Mouse (Mus musculus) hindbrain, postnatal 0 days (tissue): ENCODE measurements around the gene Gramd2. TPM values are rescaled to one million over a fixed set of nuclear protein-coding genes. Genes with fewer than 3 reads are reported as not detected.
A peak's percentile ranks its signal among the peaks of the same experiment; 100 is the strongest.

ENCODE experiments used
- ATAC-seq: fragments of 200-750 bp; cut with Nextera tagmentation; 2 replicates; pipeline ENCODE4 v1.8.0; 2017; ENCODE audit warnings: mild to moderate bottlenecking, moderate TSS enrichment, moderate library complexity
- DNase-seq: peaks from one replicate; pipeline ENCODE4 v3.0.0-alpha.2; 2015; ENCODE audit warnings: low spot score
- H3K27ac ChIP-seq: fragments of 300-500 bp; sonication (generic); 2 replicates; pipeline ENCODE4 v1.5.1; 2014; ENCODE audit warnings: mild to moderate bottlenecking
- H3K27me3 ChIP-seq: fragments of 300-500 bp; sonication (generic); 2 replicates; pipeline ENCODE4 v1.6.1; 2014; ENCODE audit warnings: low read length, mixed read lengths; ENCODE audit not compliant: insufficient read depth
- H3K36me3 ChIP-seq: fragments of 300-500 bp; sonication (generic); 2 replicates; pipeline ENCODE4 v1.6.1; 2014; ENCODE audit warnings: low read length, mixed read lengths; ENCODE audit not compliant: insufficient read depth
- H3K4me1 ChIP-seq: fragments of 300-500 bp; sonication (generic); 2 replicates; pipeline ENCODE4 v1.6.1; 2014; ENCODE audit warnings: antibody characterized with exemption, low read length, mixed read lengths; ENCODE audit not compliant: insufficient read depth
- H3K4me2 ChIP-seq: fragments of 300-500 bp; sonication (generic); 2 replicates; pipeline ENCODE4 v1.6.1; 2014; ENCODE audit warnings: low read depth, mild to moderate bottlenecking, low read length, moderate library complexity, mixed read lengths
- H3K4me3 ChIP-seq: fragments of 300-500 bp; sonication (generic); 2 replicates; pipeline ENCODE4 v1.5.1; 2014; ENCODE audit warnings: low read length
- H3K9ac ChIP-seq: fragments of 300-500 bp; sonication (generic); replicated peaks from 2 replicates; pipeline ENCODE4 v1.6.1; 2014; ENCODE audit warnings: mild to moderate bottlenecking, low read length, moderate library complexity, mixed read lengths
- H3K9me3 ChIP-seq: fragments of 300-500 bp; sonication (generic); 2 replicates; pipeline ENCODE4 v1.6.1; 2016; ENCODE audit warnings: low read length, mixed read lengths
- CTCF ChIP-seq: IDR thresholded peaks from 2 replicates; pipeline ENCODE4 v1.5.1; 2016; ENCODE audit warnings: antibody characterized with exemption, control low read depth, low read depth
- WGBS: fragments of 180-500 bp; shearing (Covaris S2); extraction: QIAGEN DNeasy Blood & Tissue Kit; methylation state at CpG from one replicate; pipeline ENCODE4 v1.1.7; 2014; 5-methylcytosine and 5-hydroxymethylcytosine counted together
- polyA plus RNA-seq: library from polyadenylated mRNA; unstranded; fragments of >200 nt; fragmentation: Nextera tagmentation; extraction: Ambion mirVana; gene quantifications from 2 replicates; pipeline ENCODE4 v1.2.1, GENCODE M21; 2015
- total RNA-seq: library from RNA; depleted of rRNA; stranded (reverse); fragments of >200 nt; gene quantifications from 2 replicates; pipeline ENCODE4 v1.2.3, GENCODE M21; 2014

Gramd2 gene
- total and polyA plus RNA-seq, 2 experiments from 2014 or later: 2.9 to 5.0 TPM

- no peak overlapping the region for H3K4me2 ChIP-seq
- TF ChIP-seq CTCF: no peak
- H3K27ac ChIP-seq: no peak overlapping the region
- no peak overlapping the region for H3K9ac ChIP-seq
- no peak for ATAC-seq
- H3K4me1 ChIP-seq: no peaks in the 10 kb centered on the region
- H3K27me3 ChIP-seq: no peaks in the 10 kb centered on the region
- WGBS: 77% methylated on average over 7 of the region's 7 CpGs
- H3K9me3 ChIP-seq: no peaks in the 10 kb centered on the region
- no peak for DNase-seq
- no peaks in the 10 kb centered on the region for H3K36me3 ChIP-seq
- H3K4me3 ChIP-seq: no peak overlapping the region
Measured at GRCm38 (mm10) chr9:59716275-59716898, 36.4 kb downstream of the Gramd2 start.

DNA sequence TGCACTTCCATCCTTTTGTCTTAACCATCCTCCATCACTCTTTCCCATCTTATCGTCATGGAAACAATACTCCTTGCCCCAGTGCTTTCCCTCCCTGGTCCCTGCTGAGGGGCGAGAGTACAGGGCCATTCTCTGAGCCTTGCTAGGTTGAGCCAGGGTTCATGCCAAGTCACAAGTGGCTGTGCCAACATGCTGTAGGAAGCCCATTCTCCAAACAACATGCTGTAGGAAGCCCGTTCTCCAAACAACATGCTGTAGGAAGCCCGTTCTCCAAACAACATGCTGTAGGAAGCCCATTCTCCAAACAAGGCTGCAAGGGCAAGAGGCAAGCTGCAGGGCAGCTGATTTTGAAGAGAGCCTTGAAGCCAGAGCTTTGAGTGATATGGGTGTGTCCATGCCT lies 38.3 kb downstream of the Gramd2 start:
- H3K4me2 ChIP-seq: no peak overlapping the region
- no peaks in the 10 kb centered on the region for H3K27me3 ChIP-seq
- H3K36me3 ChIP-seq: no peaks in the 10 kb centered on the region
- H3K4me1 ChIP-seq: no peaks in the 10 kb centered on the region
- WGBS: 70% methylated on average over 4 of the region's 4 CpGs
- H3K4me3 ChIP-seq: no peak overlapping the region
- H3K27ac ChIP-seq: no peak overlapping the region
- DNase-seq (no peak), ATAC-seq (no peak)
- no peak for TF ChIP-seq CTCF
- no peak overlapping the region for H3K9ac ChIP-seq
- no peaks in the 10 kb centered on the region for H3K9me3 ChIP-seq

DNA sequence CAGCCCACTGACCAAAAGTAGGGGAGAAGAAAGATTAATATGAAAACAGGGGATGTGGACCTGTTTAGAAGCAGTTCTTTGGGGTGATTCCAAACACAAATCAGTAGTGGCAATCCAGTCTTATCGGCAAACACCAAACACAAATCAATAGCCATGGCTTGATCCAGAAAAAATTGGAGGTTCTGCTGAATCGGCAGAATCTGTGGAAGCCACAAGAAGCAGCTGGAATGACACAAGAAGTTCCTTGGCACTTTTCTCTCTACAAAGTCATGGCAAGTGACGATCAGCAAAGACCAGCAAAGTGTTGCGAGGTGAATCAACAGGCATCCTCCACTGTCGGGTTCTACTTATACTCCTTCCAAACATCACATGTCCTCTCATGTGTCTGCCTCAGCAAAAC lies 41.2 kb downstream of the Gramd2 start:
- H3K9me3 ChIP-seq: no peaks in the 10 kb centered on the region
- H3K9ac ChIP-seq: no peak overlapping the region
- H3K4me3 ChIP-seq: no peak overlapping the region
- H3K27ac ChIP-seq: no peak overlapping the region
- WGBS: 86% methylated on average over 5 of the region's 5 CpGs
- H3K27me3 ChIP-seq: no peaks in the 10 kb centered on the region
- no peak for TF ChIP-seq CTCF
- H3K36me3 ChIP-seq: no peaks in the 10 kb centered on the region
- no peak for DNase-seq
- no peak overlapping the region for H3K4me2 ChIP-seq
- H3K4me1 ChIP-seq: no peaks in the 10 kb centered on the region
- ATAC-seq: no peak

DNA sequence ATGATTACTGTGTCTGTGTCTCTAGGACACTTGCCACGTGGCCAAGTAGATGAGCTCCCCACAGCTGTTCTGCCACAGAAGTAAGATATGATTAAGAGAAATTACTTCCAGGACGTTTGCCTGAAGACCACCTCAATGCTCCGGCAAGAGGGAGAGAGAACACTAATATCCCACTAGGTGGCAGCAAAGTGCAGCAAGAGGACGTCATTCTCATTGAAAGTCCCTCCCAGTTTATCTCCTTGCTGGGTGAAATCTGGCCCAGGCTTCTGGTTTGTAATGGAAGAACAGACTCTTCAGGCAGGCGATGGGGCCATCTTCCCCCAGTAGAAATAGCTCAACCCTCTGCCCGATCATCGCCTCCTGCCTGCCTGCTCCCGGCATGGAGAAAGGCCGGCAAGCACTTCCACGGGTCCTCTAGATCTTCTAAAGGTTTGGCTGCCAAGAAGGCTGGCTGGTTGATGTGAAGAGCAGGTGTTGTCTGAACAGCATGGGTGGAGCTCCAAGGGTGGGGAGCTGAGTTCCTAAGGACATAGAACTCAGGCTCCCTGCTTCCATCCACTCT lies 43.2 kb downstream of the Gramd2 start:
- peak; percentile 93 for DNase-seq
- ATAC-seq: peak; percentile 82

DNA sequence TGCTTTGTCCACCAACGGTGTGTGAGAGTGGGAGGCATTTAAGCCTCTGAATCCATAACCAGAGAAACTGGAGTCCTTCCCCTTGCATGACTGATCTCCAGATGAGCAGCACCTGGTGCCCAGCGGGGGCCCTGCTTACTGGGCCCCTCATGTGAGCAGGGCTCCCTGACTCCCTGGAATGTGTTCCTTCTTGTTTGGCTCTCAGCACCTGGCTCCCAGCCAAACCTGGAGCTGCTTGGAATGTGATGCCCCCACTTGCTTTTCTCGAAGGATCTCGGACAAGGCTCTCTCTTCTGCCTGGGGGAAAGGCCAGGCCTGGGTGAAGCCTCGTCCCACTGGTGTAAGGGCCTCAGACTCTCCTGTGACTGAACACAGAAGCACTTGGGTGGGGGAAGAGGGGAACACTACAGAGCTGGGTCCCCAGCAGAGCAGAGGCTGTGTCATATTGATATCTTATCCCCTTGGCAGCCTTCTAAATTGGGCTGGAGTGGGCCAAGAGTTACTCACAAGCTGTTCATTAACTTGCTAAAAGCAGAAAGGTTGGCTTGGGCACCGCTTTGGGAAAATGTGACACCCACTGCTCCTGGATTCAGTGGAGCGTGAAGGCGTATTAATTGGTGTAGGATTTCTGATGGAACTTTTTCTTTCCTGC lies 44.0 kb downstream of the Gramd2 start:
- TF ChIP-seq CTCF: no peak
- DNase-seq (no peak), ATAC-seq (peak; percentile 27; the same call in 1 of the 2 replicates)
- WGBS: 41% methylated on average over 8 of the region's 8 CpGs
- Histone ChIP-seq H3K4me2 (peak overlapping the region; percentile 50; the same call in 1 of the 2 replicates), H3K4me1 (no peaks in the 10 kb centered on the region), H3K36me3 (no peaks in the 10 kb centered on the region), H3K27me3 (no peaks in the 10 kb centered on the region), H3K27ac (peak overlapping the region; percentile 59; the same call in 1 of the 2 replicates), H3K9ac (0 out of 2 replicates have a peak overlapping the region, but pooled peaks have one; percentile 48), H3K4me3 (no peak overlapping the region), H3K9me3 (no peaks in the 10 kb centered on the region)

More for the DNA sequence above, 43.2 kb downstream of the Gramd2 start:
- H3K4me2 ChIP-seq: peak overlapping the region; percentile 50
- peak overlapping the region; percentile 48; the same call in 1 of the 2 replicates for H3K9ac ChIP-seq
- H3K4me3 ChIP-seq: peak overlapping the region; percentile 19; the same call in 1 of the 2 replicates
- 12% methylated on average over 10 of the region's 10 CpGs for WGBS
- H3K36me3 ChIP-seq: no peaks in the 10 kb centered on the region
- H3K27ac ChIP-seq: peak overlapping the region; percentile 59
- H3K27me3 ChIP-seq: no peaks in the 10 kb centered on the region
- no peaks in the 10 kb centered on the region for H3K9me3 ChIP-seq
- peak; percentile 93 for TF ChIP-seq CTCF
- H3K4me1 ChIP-seq: no peaks in the 10 kb centered on the region

- Histone ChIP-seq H3K4me1 (no peaks in the 10 kb centered on the region), H3K27ac (no peak overlapping the region), H3K27me3 (no peaks in the 10 kb centered on the region), H3K9me3 (no peaks in the 10 kb centered on the region), H3K4me3 (no peak overlapping the region), H3K9ac (no peak overlapping the region), H3K36me3 (no peaks in the 10 kb centered on the region), H3K4me2 (no peak overlapping the region)
- no peak for ATAC-seq
- no peak for TF ChIP-seq CTCF
- no peak for DNase-seq
- 90% methylated on average over 10 of the region's 10 CpGs for WGBS
Measured at GRCm38 (mm10) chr9:59725515-59725914, 45.6 kb downstream of the Gramd2 start.
